Mouse (Mus musculus): ENCODE data around the gene Hecw1. TPM values are rescaled to one million over a fixed set of nuclear protein-coding genes. Genes with fewer than 3 reads are reported as not detected.
"Not testable (repeated sequence)": the region's sequence is repeated elsewhere in the genome, so short reads cannot be mapped to it uniquely, and the experiment has no call there.

The Hecw1 gene
- polyA plus RNA-seq, 1 experiment from 2014 or later, result 7.8 TPM

GRCm38 (mm10) chr13:14302921-14303320 is 220.1 kb downstream of the Hecw1 start:
- Histone ChIP-seq H3K4me2 (no peak overlapping the region), H3K9ac (ENCODE audit: low read length) (no peak overlapping the region), H3K4me3 (ENCODE audit: low read depth, low read length) (no peak overlapping the region), H3K36me3 (ENCODE audit: control insufficient read depth, insufficient read depth, low read length) (no peaks in the 10 kb centered on the region), H3K4me1 (ENCODE audit: control insufficient read depth, insufficient read depth, low read length) (no peaks in the 10 kb centered on the region), H3K27me3 (ENCODE audit: control insufficient read depth, insufficient read depth, low read length) (no peaks in the 10 kb centered on the region), H3K27ac (ENCODE audit: low read depth, low read length) (no peak overlapping the region), H3K9me3 (ENCODE audit: control insufficient read depth, low read length) (no peaks in the 10 kb centered on the region)
- DNase-seq (ENCODE audit: low spot score, missing footprints), result no peak
- WGBS, result 47% methylated on average over 2 of the region's 2 CpGs
- ATAC-seq (ENCODE audit: low FRiP score), result no peak

GRCm38 (mm10) chr13:14290016-14290415 is 233.0 kb downstream of the Hecw1 start:
- 55% methylated on average over 1 of the region's 1 CpGs for WGBS

GRCm38 (mm10) chr13:14271476-14271875 is 251.6 kb downstream of the Hecw1 start:
- Histone ChIP-seq H3K9ac (ENCODE audit: low read length) (no peak overlapping the region), H3K27ac (ENCODE audit: low read depth, low read length) (no peak overlapping the region), H3K4me1 (ENCODE audit: control insufficient read depth, insufficient read depth, low read length) (no peaks in the 10 kb centered on the region), H3K4me2 (no peak overlapping the region), H3K27me3 (ENCODE audit: control insufficient read depth, insufficient read depth, low read length) (no peaks in the 10 kb centered on the region), H3K36me3 (ENCODE audit: control insufficient read depth, insufficient read depth, low read length) (no peaks in the 10 kb centered on the region), H3K9me3 (ENCODE audit: control insufficient read depth, low read length) (no peaks in the 10 kb centered on the region), H3K4me3 (ENCODE audit: low read depth, low read length) (no peak overlapping the region)
- DNase-seq (ENCODE audit: low spot score, missing footprints), result no peak
- no peak for ATAC-seq (ENCODE audit: low FRiP score)

More at GRCm38 (mm10) chr13:14290016-14290415, 233.0 kb downstream of the Hecw1 start:
- H3K4me2 ChIP-seq, result no peak overlapping the region
- H3K9ac ChIP-seq (ENCODE audit: low read length), result no peak overlapping the region
- no peaks in the 10 kb centered on the region for H3K4me1 ChIP-seq (ENCODE audit: control insufficient read depth, insufficient read depth, low read length)
- H3K4me3 ChIP-seq (ENCODE audit: low read depth, low read length), result no peak overlapping the region
- no peaks in the 10 kb centered on the region for H3K27me3 ChIP-seq (ENCODE audit: control insufficient read depth, insufficient read depth, low read length)
- H3K36me3 ChIP-seq (ENCODE audit: control insufficient read depth, insufficient read depth, low read length), result no peaks in the 10 kb centered on the region
- no peak overlapping the region for H3K27ac ChIP-seq (ENCODE audit: low read depth, low read length)
- DNase-seq (ENCODE audit: low spot score, missing footprints) (no peak), ATAC-seq (ENCODE audit: low FRiP score) (no peak)
- no peaks in the 10 kb centered on the region for H3K9me3 ChIP-seq (ENCODE audit: control insufficient read depth, low read length)

GRCm38 (mm10) chr13:14260939-14261338 is 262.1 kb downstream of the Hecw1 start:
- not testable (repeated sequence) for H3K36me3 ChIP-seq (ENCODE audit: control insufficient read depth, insufficient read depth, low read length); H3K9ac ChIP-seq (ENCODE audit: low read length); H3K4me3 ChIP-seq (ENCODE audit: low read depth, low read length); H3K9me3 ChIP-seq (ENCODE audit: control insufficient read depth, low read length); H3K4me2 ChIP-seq; H3K27ac ChIP-seq (ENCODE audit: low read depth, low read length); H3K4me1 ChIP-seq (ENCODE audit: control insufficient read depth, insufficient read depth, low read length); H3K27me3 ChIP-seq (ENCODE audit: control insufficient read depth, insufficient read depth, low read length); DNase-seq (ENCODE audit: low spot score, missing footprints); ATAC-seq (ENCODE audit: low FRiP score)
- WGBS, result 26% methylated on average over 8 of the region's 9 CpGs

GRCm38 (mm10) chr13:14245946-14246345 is 277.1 kb downstream of the Hecw1 start:
- Histone ChIP-seq H3K9ac (ENCODE audit: low read length) (no peak overlapping the region), H3K9me3 (ENCODE audit: control insufficient read depth, low read length) (no peaks in the 10 kb centered on the region), H3K27ac (ENCODE audit: low read depth, low read length) (no peak overlapping the region), H3K27me3 (ENCODE audit: control insufficient read depth, insufficient read depth, low read length) (no peaks in the 10 kb centered on the region), H3K4me3 (ENCODE audit: low read depth, low read length) (no peak overlapping the region), H3K4me2 (no peak overlapping the region), H3K4me1 (ENCODE audit: control insufficient read depth, insufficient read depth, low read length) (no peaks in the 10 kb centered on the region), H3K36me3 (ENCODE audit: control insufficient read depth, insufficient read depth, low read length) (no peaks in the 10 kb centered on the region)
- DNase-seq (ENCODE audit: low spot score, missing footprints), result no peak
- no peak for ATAC-seq (ENCODE audit: low FRiP score)
- WGBS, result 60% methylated on average over 2 of the region's 2 CpGs

- H3K27me3 ChIP-seq (ENCODE audit: control insufficient read depth, insufficient read depth, low read length), result no peaks in the 10 kb centered on the region
- H3K9ac ChIP-seq (ENCODE audit: low read length), result no peak overlapping the region
- H3K27ac ChIP-seq (ENCODE audit: low read depth, low read length), result no peak overlapping the region
- ATAC-seq (ENCODE audit: low FRiP score) (no peak), DNase-seq (ENCODE audit: low spot score, missing footprints) (no peak)
- H3K4me2 ChIP-seq, result no peak overlapping the region
- H3K4me1 ChIP-seq (ENCODE audit: control insufficient read depth, insufficient read depth, low read length), result no peaks in the 10 kb centered on the region
- no peaks in the 10 kb centered on the region for H3K36me3 ChIP-seq (ENCODE audit: control insufficient read depth, insufficient read depth, low read length)
- H3K4me3 ChIP-seq (ENCODE audit: low read depth, low read length), result no peak overlapping the region
- no peaks in the 10 kb centered on the region for H3K9me3 ChIP-seq (ENCODE audit: control insufficient read depth, low read length)
- 90% methylated on average over 3 of the region's 3 CpGs for WGBS
Observed at GRCm38 (mm10) chr13:14179669-14180068, 343.4 kb downstream of the Hecw1 start.

- 98% methylated on average over 1 of the region's 1 CpGs for WGBS
- no peak for ATAC-seq (ENCODE audit: low FRiP score)
- no peak for DNase-seq (ENCODE audit: low spot score, missing footprints)
- no peaks in the 10 kb centered on the region for H3K36me3 ChIP-seq (ENCODE audit: control insufficient read depth, insufficient read depth, low read length)
- H3K4me2 ChIP-seq, result no peak overlapping the region
- H3K9me3 ChIP-seq (ENCODE audit: control insufficient read depth, low read length), result no peaks in the 10 kb centered on the region
- no peak overlapping the region for H3K4me3 ChIP-seq (ENCODE audit: low read depth, low read length)
- H3K27me3 ChIP-seq (ENCODE audit: control insufficient read depth, insufficient read depth, low read length), result no peaks in the 10 kb centered on the region
- H3K4me1 ChIP-seq (ENCODE audit: control insufficient read depth, insufficient read depth, low read length), result no peaks in the 10 kb centered on the region
- no peak overlapping the region for H3K9ac ChIP-seq (ENCODE audit: low read length)
- no peak overlapping the region for H3K27ac ChIP-seq (ENCODE audit: low read depth, low read length)
Observed at GRCm38 (mm10) chr13:14177989-14178388, 345.0 kb downstream of the Hecw1 start.

Other genes with a start within 250 kb of the Hecw1 start
- gene Mrpl32, start 89.9 kb upstream of the Hecw1 start, polyA plus RNA-seq (2014; fragmentation: Nextera tagmentation; extraction: Ambion mirVana), result 121 and 122 TPM in 2 replicates
- gene Psma2, start 90.0 kb upstream of the Hecw1 start, polyA plus RNA-seq (2014; fragmentation: Nextera tagmentation; extraction: Ambion mirVana), result 219 and 228 TPM in 2 replicates
- 30.3 and 31.0 TPM in 2 replicates for gene AW209491, start 106.9 kb upstream of the Hecw1 start, polyA plus RNA-seq (2014; fragmentation: Nextera tagmentation; extraction: Ambion mirVana)

Measured in midbrain, embryonic 11.5 days (tissue).